Mouse (Mus musculus) layer of hippocampus, postnatal 25 days (tissue): ENCODE data around the gene Wfdc3. TPM values are rescaled to one million over a fixed set of nuclear protein-coding genes. Genes with fewer than 3 reads are reported as not detected.

Source experiments
- total RNA-seq, 2 experiments: library from RNA; stranded (reverse); gene quantifications; 2 replicates each; pipeline ENCODE4 v1.2.3; 2021

The Wfdc3 gene
- total RNA-seq, 2 experiments from 2014 or later = 0.89 to 1.0 TPM

Other genes with a start within 250 kb of the Wfdc3 start
- gene Pigt, start 248.4 kb downstream of the Wfdc3 start, total RNA-seq = 10 to 100 TPM; 85.3 to 87.3 TPM
- under 1 TPM in 1 of 2 experiments, not detected in 1; 0.34 TPM for gene Wfdc2, start 183.5 kb downstream of the Wfdc3 start, total RNA-seq
- gene Spint3, start 172.5 kb downstream of the Wfdc3 start, total RNA-seq = not detected
- not detected for gene Wfdc6a, start 160.5 kb downstream of the Wfdc3 start, total RNA-seq
- gene Eppin, start 152.3 kb downstream of the Wfdc3 start, total RNA-seq = not detected
- not detected for gene Wfdc6b, start 132.4 kb downstream of the Wfdc3 start, total RNA-seq
- gene Wfdc8, start 132.3 kb downstream of the Wfdc3 start, total RNA-seq = not detected
- not detected for gene Wfdc16, start 107.1 kb downstream of the Wfdc3 start, total RNA-seq
- gene Wfdc10, start 89.9 kb downstream of the Wfdc3 start, total RNA-seq = not detected
- not detected for gene Wfdc9, start 89.3 kb downstream of the Wfdc3 start, total RNA-seq
- not detected for gene Wfdc11, start 71.8 kb downstream of the Wfdc3 start, total RNA-seq
- not detected for gene Wfdc13, start 60.8 kb downstream of the Wfdc3 start, total RNA-seq
- gene Spint4, start 47.4 kb downstream of the Wfdc3 start, total RNA-seq = not detected
- gene Spint5, start 30.6 kb downstream of the Wfdc3 start, total RNA-seq = not detected
- gene Dnttip1, start 52 bp upstream of the Wfdc3 start, total RNA-seq = 10 to 100 TPM; 37.0 TPM
- 1 to 10 TPM in 1 of 2 experiments, not detected in 1; 1.2 TPM for gene Ube2c, start 24.0 kb upstream of the Wfdc3 start, total RNA-seq
- gene Tnnc2, start 34.0 kb upstream of the Wfdc3 start, total RNA-seq = not detected
- gene Snx21, start 39.9 kb upstream of the Wfdc3 start, total RNA-seq = 10 to 100 TPM; 38.0 to 45.8 TPM
- gene Acot8, start 59.0 kb upstream of the Wfdc3 start, total RNA-seq = 10 to 100 TPM; 24.3 to 25.4 TPM
- 1 to 10 TPM; 7.8 to 9.3 TPM for gene Zswim3, start 59.2 kb upstream of the Wfdc3 start, total RNA-seq
- gene Zswim1, start 76.8 kb upstream of the Wfdc3 start, total RNA-seq = 10 to 100 TPM; 22.7 to 22.9 TPM
- not detected for gene Spata25, start 82.6 kb upstream of the Wfdc3 start, total RNA-seq
- 100 to 1,000 TPM in 1 of 2 experiments, 10 to 100 TPM in 1; 93.3 to 106 TPM for gene Ctsa, start 86.9 kb upstream of the Wfdc3 start, total RNA-seq
- gene Neurl2, start 87.5 kb upstream of the Wfdc3 start, total RNA-seq = 1 to 10 TPM; 3.4 to 4.6 TPM
- 10 to 100 TPM; 68.8 to 73.7 TPM for gene Pltp, start 111.8 kb upstream of the Wfdc3 start, total RNA-seq
- gene Pcif1, start 133.4 kb upstream of the Wfdc3 start, total RNA-seq = 10 to 100 TPM; 40.4 to 47.2 TPM
- 10 to 100 TPM; 23.3 to 29.1 TPM for gene Zfp335, start 165.8 kb upstream of the Wfdc3 start, total RNA-seq
- 1 to 10 TPM; 1.5 to 1.8 TPM for gene Mmp9, start 194.8 kb upstream of the Wfdc3 start, total RNA-seq
- gene Slc12a5, start 214.9 kb upstream of the Wfdc3 start, total RNA-seq = 100 to 1,000 TPM; 366 to 382 TPM